10 mouse cellular contexts compared by ENCODE assay signal in genomic region chr2:167136909-167137308, GRCm38 (mm10). TPM values are rescaled to one million over a fixed set of nuclear protein-coding genes. Genes with fewer than 3 reads are reported as not detected.
DNase-seq lines count a peak whose midpoint lies in the region; ATAC-seq lines count a peak whose summit lies in the region.
"Had no signal": no experiment of that assay in that cellular context is flagged by ENCODE, and none has a peak within 500 bp of the region (broad histone marks: within the 10 kb centered on the region; RNA-seq: fewer than 3 reads in every experiment).

No protein-coding gene starts in this region.

- H3K4me1 ChIP-seq in forebrain, embryonic 15.5 days = peaks cover 14% of the 10 kb centered on the region
- peaks cover 13% of the 10 kb centered on the region for H3K4me1 ChIP-seq in midbrain, embryonic 14.5 days (ENCODE audit: control insufficient read depth, insufficient read depth, low read length)

- 34% methylated on average over 14 of the region's 14 CpGs for WGBS in forebrain, embryonic 15.5 days
- WGBS in midbrain, embryonic 14.5 days = 27% methylated on average over 14 of the region's 14 CpGs

- H3K9me3 ChIP-seq in forebrain, embryonic 15.5 days = no peaks in the 10 kb centered on the region
- H3K9me3 ChIP-seq in midbrain, embryonic 14.5 days (ENCODE audit: control insufficient read depth, low read length) = no peaks in the 10 kb centered on the region

- no peaks in the 10 kb centered on the region for H3K27me3 ChIP-seq in forebrain, embryonic 15.5 days
- H3K27me3 ChIP-seq in midbrain, embryonic 14.5 days (ENCODE audit: control insufficient read depth, insufficient read depth, low read length) = no peaks in the 10 kb centered on the region

- peak overlapping the region; percentile 71 for H3K27ac ChIP-seq in forebrain, embryonic 15.5 days (replicated peaks)
- peak overlapping the region; percentile 66; the same call in 1 of the 2 replicates for H3K27ac ChIP-seq in midbrain, embryonic 14.5 days (replicated peaks; ENCODE audit: low read depth, low read length)
- H3K27ac ChIP-seq: kidney, postnatal 0 days had no signal

- ATAC-seq in forebrain, embryonic 15.5 days (replicated peaks) = peak; percentile 90
- peak; percentile 37; the same call in 1 of the 2 replicates for ATAC-seq in midbrain, embryonic 14.5 days (ENCODE audit: low FRiP score, low TSS enrichment)
- ATAC-seq in activated CD4-positive, CD25-positive, alpha-beta regulatory T cell, adult 4 months = no peak

- H3K4me3 ChIP-seq in forebrain, embryonic 15.5 days = no peak overlapping the region
- H3K4me3 ChIP-seq in midbrain, embryonic 14.5 days (replicated peaks; ENCODE audit: low read depth, low read length) = no peak overlapping the region

- H3K9ac ChIP-seq in forebrain, embryonic 15.5 days (replicated peaks) = no peak overlapping the region
- H3K9ac ChIP-seq in midbrain, embryonic 14.5 days (replicated peaks; ENCODE audit: low read length) = peak overlapping the region; percentile 30; the same call in 1 of the 2 replicates

- no peaks in the 10 kb centered on the region for H3K36me3 ChIP-seq in forebrain, embryonic 15.5 days
- H3K36me3 ChIP-seq in midbrain, embryonic 14.5 days (ENCODE audit: control insufficient read depth, insufficient read depth, low read length) = no peaks in the 10 kb centered on the region

- H3K4me2 ChIP-seq in forebrain, embryonic 15.5 days (replicated peaks) = peak overlapping the region; percentile 24
- 0 out of 2 replicates have a peak overlapping the region, but pooled peaks have one; percentile 13 for H3K4me2 ChIP-seq in midbrain, embryonic 14.5 days (ENCODE audit: low read length)

- DNase-seq in MN1 (ENCODE audit: low spot score) (peak; percentile 83), adipocyte (ENCODE audit: low spot score) (no peak)
- peak; percentile 91 to 92 for DNase-seq in layer of hippocampus, adult 8-10 months (ENCODE audit: low spot score in 2 of 2)
- peak; percentile 89 for DNase-seq in midbrain, embryonic 14.5 days
- no peak for DNase-seq in kidney, postnatal 25 days
- DNase-seq in kidney, adult 11 months = no peak
- DNase-seq: lung, postnatal 10 days had no signal

RNA-seq across cellular contexts. Expression of gene Kcnb1, which starts 53.0 kb away (rescaled TPM):
- 2.2 and 2.4 TPM in 2 replicates for polyA plus RNA-seq in forebrain, embryonic 15.5 days (2015; fragmentation: Nextera tagmentation; extraction: Ambion mirVana)
- 100 to 1,000 TPM in 2 of 4 experiments, 10 to 100 TPM in 2; 90.7 to 118 (median 104) TPM for total RNA-seq in layer of hippocampus, adult 8-10 months (2022)
- polyA plus RNA-seq in midbrain, embryonic 14.5 days (2014; fragmentation: Nextera tagmentation; extraction: Ambion mirVana) = 3.1 and 5.2 TPM in 2 replicates
- polyA plus RNA-seq in activated CD4-positive, CD25-positive, alpha-beta regulatory T cell, adult 4 months (2017; shearing (Covaris generic)) = under 1 TPM; 0.61 to 0.96 TPM

Comparison
In these comparisons a context has a peak if more than half of its experiments do, and no peak if none do; other contexts are left out.
1. DNase-seq: peak in MN1 (single experiment), layer of hippocampus, adult 8-10 months (2 of 2) and midbrain, embryonic 14.5 days (single experiment); none in adipocyte (single experiment), kidney, postnatal 25 days (0 of 2) and kidney, adult 11 months (single experiment).